Mouse (Mus musculus) liver, embryonic 14.5 days (tissue): ENCODE data around the gene Hoxb4. TPM values are rescaled to one million over a fixed set of nuclear protein-coding genes. Genes with fewer than 3 reads are reported as not detected.

Experiments used
- ATAC-seq: fragments of 200-750 bp; cut with Nextera tagmentation; 2 replicates; pipeline ENCODE4 v1.8.0; 2017; ENCODE audit warnings: moderate number of reproducible peaks, mild to moderate bottlenecking, moderate library complexity; ENCODE audit not compliant: insufficient read depth
- DNase-seq, 3 experiments: peaks; one replicate each; pipeline ENCODE4 v3.0.0-alpha.2; 2012 to 2013; ENCODE audit warnings: low read depth in 3 of 3, low spot score in 3 of 3
- H3K27ac ChIP-seq: fragments of 300-500 bp; sonication (generic); 2 replicates; pipeline ENCODE4 v1.5.1; 2014; ENCODE audit warnings: moderate library complexity, mild to moderate bottlenecking, control low read depth, inconsistent platforms
- H3K27me3 ChIP-seq: fragments of 300-500 bp; sonication (generic); 2 replicates; pipeline ENCODE4 v1.6.1; 2014; ENCODE audit warnings: mild to moderate bottlenecking, low read length, moderate library complexity; ENCODE audit not compliant: control insufficient read depth, insufficient read depth
- H3K36me3 ChIP-seq: fragments of 300-500 bp; sonication (generic); replicated peaks from 2 replicates; pipeline ENCODE4 v1.6.1; 2014; ENCODE audit warnings: low read depth; ENCODE audit not compliant: control insufficient read depth, insufficient read depth
- H3K4me1 ChIP-seq, 2 experiments: fragments of 200-500 bp in 1 of 2; fragments of 300-500 bp in 1 of 2; sonication (generic) in 1 of 2; replicated peaks; 2 replicates each; pipeline ENCODE4 v1.6.1; 2012 to 2014; ENCODE audit warnings: antibody characterized with exemption in 1 of 2, inconsistent platforms in 1 of 2, low read length in 1 of 2; ENCODE audit not compliant: control insufficient read depth in 2 of 2, insufficient read depth in 2 of 2
- H3K4me2 ChIP-seq: fragments of 300-500 bp; sonication (generic); 2 replicates; pipeline ENCODE4 v1.6.1; 2014; ENCODE audit warnings: low read depth, mild to moderate bottlenecking, control low read depth, moderate library complexity
- H3K4me3 ChIP-seq, 2 experiments: fragments of 200-500 bp in 1 of 2; fragments of 300-500 bp in 1 of 2; sonication (generic) in 1 of 2; 2 replicates each; pipeline ENCODE4 v1.5.1; 2012 to 2014; ENCODE audit warnings: low read depth in 2 of 2, low read length in 2 of 2, mild to moderate bottlenecking in 2 of 2, control low read depth in 1 of 2, inconsistent platforms in 1 of 2, moderate library complexity in 1 of 2; ENCODE audit not compliant: insufficient read depth in 1 of 2
- H3K9ac ChIP-seq: fragments of 300-500 bp; sonication (generic); replicated peaks from 2 replicates; pipeline ENCODE4 v1.6.1; 2014; ENCODE audit warnings: mild to moderate bottlenecking, control low read depth, moderate library complexity
- H3K9me3 ChIP-seq: fragments of 300-500 bp; sonication (generic); 2 replicates; pipeline ENCODE4 v1.6.1; 2016; ENCODE audit warnings: low read length, mixed read lengths; ENCODE audit not compliant: control insufficient read depth
- CTCF ChIP-seq: IDR thresholded peaks from 2 replicates; pipeline ENCODE4 v1.5.1; 2016; ENCODE audit warnings: antibody characterized with exemption, low read depth, control low read depth
- EP300 ChIP-seq: IDR thresholded peaks from 2 replicates; pipeline ENCODE4 v1.6.1; 2016; ENCODE audit warnings: antibody characterized with exemption, low read depth
- WGBS: fragments of 180-500 bp; shearing (Covaris S2); extraction: QIAGEN DNeasy Blood & Tissue Kit; methylation state at CpG from one replicate; pipeline ENCODE4 v1.1.7; 2014; ENCODE audit not compliant: insufficient replicate concordance; 5-methylcytosine and 5-hydroxymethylcytosine counted together
- polyA plus RNA-seq, 2 experiments: library from polyadenylated mRNA; depleted of rRNA in 1 of 2; stranded (reverse) in 1 of 2; unstranded in 1 of 2; fragments of >200 nt; fragmentation: Nextera tagmentation in 1 of 2; extraction: Ambion mirVana in 1 of 2; gene quantifications; 2 replicates each; pipeline versions ENCODE4 v1.2.1 to v1.2.3; 2012 to 2014

Gene Hoxb4
- polyA plus RNA-seq, 2 experiments = 0.06 to 0.48 TPM

DNA sequence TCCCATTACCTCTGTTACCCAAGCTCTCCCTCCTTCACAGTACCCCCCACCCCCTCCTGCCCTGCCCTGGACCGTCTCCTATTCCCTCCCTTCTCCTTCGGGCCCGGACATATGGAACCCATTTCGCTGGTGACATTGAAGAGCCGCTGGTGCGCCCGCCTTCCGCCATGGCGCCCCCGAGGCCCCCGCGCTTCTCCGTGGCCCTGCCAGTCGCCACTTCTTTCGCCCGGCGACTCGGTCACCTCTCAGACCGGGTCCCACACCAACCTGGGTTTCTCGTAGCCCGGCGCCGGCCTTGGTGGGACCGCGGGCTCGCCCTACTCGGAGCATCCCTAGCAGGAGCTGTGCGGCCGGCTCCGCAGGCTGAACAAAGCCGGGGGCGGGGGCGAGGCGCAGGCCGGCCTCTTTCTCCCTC is 14.6 kb downstream of the Hoxb4 start:
- TF ChIP-seq CTCF = no peak
- no peak for TF ChIP-seq EP300

DNA sequence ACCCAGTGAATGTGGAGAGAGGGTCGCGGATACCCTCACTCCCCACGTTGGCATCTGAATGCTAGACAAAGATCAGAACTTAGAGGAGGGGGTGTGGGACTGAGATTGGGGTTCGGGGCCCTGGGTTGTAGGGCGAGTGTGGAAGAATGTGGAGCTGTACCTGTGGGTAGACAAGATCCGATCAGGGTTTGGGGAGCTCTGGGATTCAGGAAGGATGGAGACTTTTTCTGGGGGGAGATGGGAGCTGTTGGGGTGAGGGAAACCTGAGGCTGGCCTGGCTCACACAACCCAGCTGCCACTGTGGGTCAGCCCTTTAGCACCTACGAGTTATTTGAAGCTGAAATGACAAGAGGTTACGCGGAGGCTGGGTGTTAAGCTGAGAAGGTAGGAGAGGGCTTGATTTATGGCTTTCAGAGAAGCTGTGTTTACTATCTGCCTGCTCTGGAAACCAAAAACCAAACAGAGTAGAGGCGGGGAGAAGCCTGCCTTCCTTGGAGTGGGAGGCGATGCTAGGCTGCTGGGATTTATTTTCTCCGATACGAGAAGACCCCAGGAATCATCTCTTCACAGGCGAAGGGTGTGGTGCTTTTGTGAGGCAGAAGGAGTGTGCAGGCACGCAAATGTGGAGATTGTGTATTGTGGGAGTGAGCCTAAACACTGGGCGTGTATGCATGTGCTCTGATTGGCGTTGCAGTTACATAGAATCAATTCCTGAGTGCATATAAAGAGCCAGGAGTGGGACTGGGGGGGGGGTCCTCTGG is 15.4 kb downstream of the Hoxb4 start:
- Histone ChIP-seq H3K4me1 (no peaks in the 10 kb centered on the region; a peak in 1 of 4 replicates), H3K27ac (no peak overlapping the region), H3K9ac (no peak overlapping the region), H3K9me3 (no peaks in the 10 kb centered on the region), H3K4me3 (no peak overlapping the region), H3K36me3 (no peaks in the 10 kb centered on the region), H3K27me3 (peaks cover 68% of the 10 kb centered on the region), H3K4me2 (no peak overlapping the region)
- 29% methylated on average over 17 of the region's 17 CpGs for WGBS
- ATAC-seq (no peak), DNase-seq (no peak)
- TF ChIP-seq EP300 (no peak), CTCF (no peak)

More for the DNA sequence above, 14.6 kb downstream of the Hoxb4 start:
- Histone ChIP-seq H3K4me3 (peak overlapping the region in 1 of 2 experiments; percentile 12; a peak in 1 of 4 replicates), H3K4me2 (peak overlapping the region; percentile 20; the same call in 1 of the 2 replicates), H3K9me3 (no peaks in the 10 kb centered on the region), H3K36me3 (no peaks in the 10 kb centered on the region), H3K9ac (no peak overlapping the region), H3K4me1 (no peaks in the 10 kb centered on the region; a peak in 1 of 4 replicates), H3K27me3 (peaks cover 64% of the 10 kb centered on the region), H3K27ac (no peak overlapping the region)
- ATAC-seq (no peak), DNase-seq (no peak)
- WGBS = 13% methylated on average over 32 of the region's 35 CpGs

DNA sequence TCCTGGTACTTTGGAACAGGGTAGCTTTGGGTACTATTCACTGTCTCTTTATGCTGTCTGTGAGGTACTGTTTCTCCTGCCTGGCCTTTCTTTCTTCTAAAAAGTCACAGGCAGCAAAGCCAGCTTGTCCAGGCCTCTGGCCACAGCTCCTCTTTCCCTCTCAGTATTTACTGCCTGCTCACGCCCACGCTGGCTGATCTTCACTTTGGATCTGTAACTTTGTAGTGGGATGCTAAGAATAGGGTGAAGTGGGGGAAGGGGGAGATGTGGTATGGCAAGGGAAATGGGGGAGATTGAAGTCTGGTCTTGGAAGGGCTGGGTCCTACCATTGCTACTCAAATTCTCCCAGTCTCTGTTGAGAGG is 15.9 kb downstream of the Hoxb4 start:
- no peak overlapping the region for H3K4me3 ChIP-seq
- WGBS = 29% methylated on average over 2 of the region's 2 CpGs
- ATAC-seq (no peak), DNase-seq (no peak)
- no peaks in the 10 kb centered on the region for H3K36me3 ChIP-seq
- H3K27ac ChIP-seq = no peak overlapping the region
- H3K9ac ChIP-seq = no peak overlapping the region
- no peaks in the 10 kb centered on the region; a peak in 1 of 4 replicates for H3K4me1 ChIP-seq
- no peaks in the 10 kb centered on the region for H3K9me3 ChIP-seq
- TF ChIP-seq CTCF = no peak
- TF ChIP-seq EP300 = no peak
- H3K27me3 ChIP-seq = peaks cover 67% of the 10 kb centered on the region
- no peak overlapping the region for H3K4me2 ChIP-seq

DNA sequence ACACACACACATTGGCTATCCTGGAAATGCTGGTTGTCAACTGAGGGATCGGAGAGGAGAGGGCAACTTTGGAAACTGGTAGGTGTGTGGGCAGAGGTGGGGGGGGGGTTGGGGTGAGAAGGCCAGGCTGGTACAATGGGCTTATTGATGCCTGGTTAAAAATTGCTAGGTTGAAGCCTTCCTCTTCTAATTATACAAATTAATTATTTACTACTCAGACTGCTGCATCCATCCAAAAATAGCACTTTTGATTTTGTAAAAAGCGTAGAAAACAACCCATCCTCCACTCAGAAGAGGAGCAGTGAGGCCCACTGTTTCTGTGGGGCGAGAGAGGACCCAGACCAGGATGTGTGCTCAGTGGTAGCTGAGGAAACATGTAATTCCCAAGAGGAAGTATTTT is 16.9 kb downstream of the Hoxb4 start:
- WGBS = 41% methylated on average over 3 of the region's 3 CpGs
- Histone ChIP-seq H3K9me3 (no peaks in the 10 kb centered on the region), H3K27ac (no peak overlapping the region), H3K4me3 (no peak overlapping the region), H3K36me3 (no peaks in the 10 kb centered on the region), H3K27me3 (peaks cover 70% of the 10 kb centered on the region), H3K4me1 (no peaks in the 10 kb centered on the region; a peak in 1 of 4 replicates), H3K9ac (no peak overlapping the region), H3K4me2 (no peak overlapping the region)
- ATAC-seq (no peak), DNase-seq (no peak)
- TF ChIP-seq EP300 (no peak), CTCF (no peak)

DNA sequence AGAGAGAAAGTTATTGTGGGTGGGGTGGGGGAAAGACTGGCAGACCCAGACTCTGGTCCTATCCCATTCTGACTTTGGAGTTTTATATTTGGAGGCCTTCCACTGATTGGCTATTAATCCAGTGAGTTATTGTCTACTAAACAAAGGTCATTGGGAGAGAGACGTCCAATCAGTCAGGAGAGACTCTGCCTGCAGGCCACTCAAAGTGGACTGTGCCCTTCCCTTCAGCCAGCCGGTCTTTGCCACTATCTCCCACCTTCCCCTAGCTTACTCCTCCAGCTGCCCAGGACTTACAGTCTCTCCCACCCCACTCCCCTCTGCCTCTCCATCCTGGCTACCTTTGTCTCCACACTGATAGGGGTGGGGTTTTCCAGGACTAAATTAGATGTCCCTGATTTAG is 18.5 kb downstream of the Hoxb4 start:
- 48% methylated on average over 2 of the region's 2 CpGs for WGBS
- Histone ChIP-seq H3K4me2 (no peak overlapping the region), H3K27ac (no peak overlapping the region), H3K9me3 (no peaks in the 10 kb centered on the region), H3K9ac (no peak overlapping the region), H3K4me3 (no peak overlapping the region), H3K4me1 (no peaks in the 10 kb centered on the region; a peak in 1 of 4 replicates), H3K27me3 (peaks cover 73% of the 10 kb centered on the region), H3K36me3 (no peaks in the 10 kb centered on the region)
- ATAC-seq (no peak), DNase-seq (no peak)
- TF ChIP-seq EP300 = no peak
- no peak for TF ChIP-seq CTCF
